Mouse (Mus musculus) adrenal gland, postnatal 0 days (tissue): ENCODE results near the gene AC109138.7. TPM values are rescaled to one million over a fixed set of nuclear protein-coding genes. Genes with fewer than 3 reads are reported as not detected.

ENCODE experiments used
- microRNA-seq: library from miRNA; unstranded; fragments of <30 nt; microRNA quantifications from one replicate; pipeline ENCODE4, GENCODE M21; 2016; ENCODE audit warnings: borderline replicate concordance; ENCODE audit not compliant: insufficient number of aligned reads
- polyA plus RNA-seq: library from polyadenylated mRNA; unstranded; fragments of >200 nt; fragmentation: Nextera tagmentation; extraction: Ambion mirVana; gene quantifications from 2 replicates; pipeline ENCODE4 v1.2.1, GENCODE M21; 2015

Gene AC109138.7
- not detected in 2 replicates for polyA plus RNA-seq

DNA sequence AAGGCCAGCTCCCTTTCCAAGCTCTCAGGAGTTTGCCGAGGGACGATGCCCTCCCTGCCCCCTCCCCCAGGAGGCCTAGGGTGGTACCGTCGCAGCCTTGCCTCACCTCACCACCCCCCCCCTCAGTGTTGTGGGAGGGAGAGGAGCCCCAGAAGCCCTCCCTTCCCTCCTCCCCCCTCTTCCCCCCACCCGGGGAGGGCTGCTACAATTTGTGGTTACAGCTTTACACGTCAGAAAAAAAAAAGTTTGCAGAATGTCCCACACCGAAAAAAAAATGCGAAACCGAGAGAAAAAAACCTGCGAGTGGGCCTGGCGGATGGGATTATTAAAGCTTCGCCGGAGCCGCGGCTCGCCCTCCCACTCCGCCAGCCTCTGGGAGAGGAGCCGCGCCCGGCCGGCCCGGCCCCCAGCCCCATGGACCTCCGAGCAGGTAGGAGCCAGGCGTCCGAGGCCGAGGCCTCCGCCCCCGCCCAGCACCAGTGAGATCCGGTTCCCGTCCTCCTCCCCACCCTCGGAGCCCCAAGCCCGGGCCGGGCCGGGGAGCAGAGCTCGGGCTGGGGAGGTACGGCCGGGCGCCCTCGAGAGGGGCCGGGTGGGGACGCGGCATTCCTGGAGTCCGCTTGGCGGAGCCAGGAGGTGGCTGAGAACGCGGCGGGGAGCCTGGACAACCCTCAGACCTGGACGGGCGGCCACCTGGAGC lies at the start of gene AC109138.7, which contains the start of gene Clcf1:
Gene AC109138.7, plus strand, starts transcription at position 287 of the 700 bp plus-strand sequence.
Gene Clcf1, plus strand, starts transcription at position 168 of the 700 bp plus-strand sequence.

DNA sequence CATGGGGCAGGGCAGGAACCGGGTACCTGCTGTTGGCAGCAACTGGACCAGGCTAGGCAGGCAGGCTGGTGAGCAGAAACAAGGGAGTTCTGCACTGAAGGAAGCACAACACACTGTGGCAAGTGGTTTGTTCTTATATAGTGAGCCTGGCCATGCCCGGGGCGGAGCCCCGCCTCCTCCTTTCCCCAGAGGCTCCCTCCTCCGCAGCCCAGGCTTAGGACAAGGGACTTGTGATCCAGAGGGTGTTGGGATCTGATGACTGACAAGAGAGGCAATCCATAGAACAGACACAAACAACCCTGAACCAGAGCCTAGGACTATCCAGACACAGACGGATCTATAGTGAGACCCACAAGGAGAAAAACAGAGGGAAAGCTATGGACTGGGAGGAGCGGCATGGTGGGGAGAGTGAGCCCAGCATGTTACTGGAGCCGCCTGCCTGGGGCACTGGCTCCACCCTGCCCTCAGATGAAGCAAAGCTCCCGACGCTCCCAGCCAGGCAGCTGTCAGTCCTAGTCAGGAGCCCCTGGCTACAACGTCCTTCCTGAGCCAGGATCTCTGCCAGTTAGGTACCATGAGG lies 38.7 kb upstream of the AC109138.7 start, which contains the start of gene Carns1:
Gene Carns1, minus strand, starts transcription at position 112 of the 580 bp plus-strand sequence.

DNA sequence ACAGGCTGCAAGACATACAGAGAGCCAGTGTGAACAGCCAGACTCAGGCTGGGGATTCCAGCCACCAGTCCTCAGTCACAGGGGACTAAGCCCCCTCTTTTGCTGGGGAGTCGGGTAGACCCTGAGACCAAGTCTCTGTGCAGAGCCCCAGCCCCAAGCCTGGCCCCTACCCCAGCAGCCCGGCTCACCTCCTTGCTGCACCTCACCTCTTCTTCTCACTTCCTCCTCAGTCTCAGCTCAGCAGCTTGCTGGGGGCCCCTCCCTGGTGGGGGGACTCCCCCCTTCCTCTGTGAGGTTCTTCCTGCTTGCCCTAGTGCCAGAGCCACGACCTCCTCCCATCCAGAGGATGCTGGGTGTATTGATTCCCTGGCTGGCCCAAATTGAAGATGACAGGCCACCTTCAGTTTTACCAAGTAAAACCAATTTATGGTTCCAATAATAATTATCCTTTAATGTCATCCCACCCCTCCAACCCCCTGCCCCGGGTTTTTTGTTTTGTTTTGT lies 23.3 kb upstream of the AC109138.7 start, which contains the start of gene Tbc1d10c:
Gene Tbc1d10c, minus strand, starts transcription at position 454 of the 504 bp plus-strand sequence.

DNA sequence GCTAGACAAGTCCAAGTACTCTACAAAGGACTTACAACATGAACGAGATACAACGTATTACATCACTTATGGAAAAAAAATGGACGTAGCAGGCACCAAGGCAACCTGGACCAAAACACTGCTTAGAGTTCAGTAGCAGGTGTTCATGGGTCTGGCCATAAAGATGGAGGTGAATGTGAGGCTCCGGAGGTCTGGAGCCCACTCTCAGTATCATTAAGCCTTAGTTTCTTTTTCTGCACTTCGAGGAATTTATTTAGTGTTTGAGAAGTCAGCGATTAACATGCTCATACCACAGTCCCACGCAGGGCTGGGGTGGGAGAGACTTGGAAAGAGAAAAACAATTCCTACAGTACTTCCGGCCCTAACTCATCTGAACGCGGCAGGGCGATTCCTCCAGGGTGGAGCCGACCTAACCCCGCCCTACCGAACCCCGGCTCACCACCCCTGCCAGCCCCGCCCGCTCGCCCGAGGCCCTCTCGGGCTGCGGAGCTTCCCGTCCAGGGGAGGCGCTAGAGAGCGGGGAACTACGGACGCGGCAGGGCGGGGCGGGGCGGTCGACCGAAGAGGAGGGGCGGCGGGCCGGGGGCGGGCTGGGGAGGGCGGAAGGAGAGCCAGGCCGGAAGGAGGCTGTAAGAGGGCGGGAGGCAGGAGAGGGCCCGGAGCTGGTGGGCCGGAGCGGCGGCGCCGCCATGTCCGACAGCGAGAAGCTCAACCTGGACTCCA lies 22.5 kb upstream of the AC109138.7 start, which contains the start of gene Ppp1ca:
Gene Ppp1ca, plus strand, starts transcription at position 538 of the 723 bp plus-strand sequence.

DNA sequence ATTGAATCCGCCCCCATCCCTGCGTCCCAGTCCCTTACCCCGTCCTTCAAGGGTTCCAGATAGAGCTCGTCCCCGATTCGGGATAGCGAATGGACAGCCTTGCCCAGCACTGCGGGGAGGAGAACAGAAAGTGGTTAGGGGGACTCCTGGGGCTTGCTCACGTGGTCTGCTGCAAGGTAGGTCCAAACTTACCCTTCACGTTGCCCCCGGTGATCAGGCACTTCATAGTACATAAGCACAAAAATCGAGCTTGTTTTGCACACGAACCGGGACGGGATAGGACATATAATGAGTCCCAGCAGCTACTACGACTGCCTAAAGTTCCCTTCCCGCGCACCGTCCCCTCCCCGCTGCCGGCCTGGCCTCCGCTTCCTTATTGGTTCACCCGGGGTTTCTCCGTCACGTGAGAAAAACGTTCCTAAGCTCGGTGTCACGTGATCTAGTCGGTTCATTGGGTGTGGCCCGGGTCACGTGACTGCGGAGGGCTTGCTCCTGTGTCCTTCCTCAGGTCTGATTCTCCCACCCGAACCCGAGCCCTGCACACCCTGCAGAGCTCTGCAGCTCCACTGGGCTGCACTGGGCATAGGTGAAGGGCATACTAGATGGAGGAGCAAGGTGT lies 12.8 kb upstream of the AC109138.7 start, which contains the start of gene Rad9a:
Gene Rad9a, minus strand, starts transcription at position 372 of the 619 bp plus-strand sequence.

DNA sequence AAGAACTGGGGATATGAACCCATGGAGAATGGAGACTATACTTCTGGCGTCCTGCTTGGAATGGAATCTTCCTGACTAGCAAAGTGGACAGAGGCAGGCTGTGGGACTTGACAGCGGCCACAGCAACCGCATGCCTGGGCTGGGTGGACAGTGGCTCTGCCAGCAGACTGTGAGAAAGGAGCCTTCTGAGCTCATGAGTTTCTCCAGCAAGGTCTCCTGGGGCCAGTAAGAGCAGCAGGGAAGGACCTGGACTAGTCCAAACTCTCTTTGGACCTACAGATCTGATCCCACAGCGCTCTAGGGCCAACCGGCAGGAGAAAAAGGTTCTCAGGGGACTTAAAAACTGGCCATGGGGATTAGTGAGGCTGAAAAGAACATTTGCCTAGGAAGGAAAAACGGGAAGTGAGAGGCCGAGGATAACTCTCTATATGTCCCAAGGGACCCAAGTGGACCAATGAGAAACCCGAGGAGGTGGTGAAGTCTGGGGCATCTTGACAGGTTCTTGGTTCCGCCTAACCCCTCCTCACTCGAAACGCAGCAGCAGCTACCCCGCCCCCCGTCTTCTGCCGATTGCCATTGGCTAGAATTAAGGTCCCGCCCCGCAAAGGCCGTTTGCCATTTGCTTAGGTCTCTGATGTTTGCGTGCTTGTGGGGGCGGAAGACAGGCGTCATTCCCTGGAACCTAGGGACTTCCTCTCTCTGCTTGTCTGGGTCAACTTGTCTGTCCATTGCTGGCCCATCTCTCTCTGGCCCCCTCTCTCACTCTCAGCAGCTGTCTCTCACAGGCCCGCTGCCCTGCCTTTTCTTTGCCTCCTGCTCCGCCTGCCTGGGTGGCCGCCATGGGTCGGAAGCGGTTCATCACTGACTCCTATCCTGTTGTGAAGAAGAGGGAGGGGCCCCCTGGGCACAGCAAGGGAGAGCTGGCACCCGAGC lies 17.4 kb downstream of the AC109138.7 start, which contains the start of gene Pold4:
Gene Pold4, plus strand, starts transcription at position 647 of the 933 bp plus-strand sequence.

DNA sequence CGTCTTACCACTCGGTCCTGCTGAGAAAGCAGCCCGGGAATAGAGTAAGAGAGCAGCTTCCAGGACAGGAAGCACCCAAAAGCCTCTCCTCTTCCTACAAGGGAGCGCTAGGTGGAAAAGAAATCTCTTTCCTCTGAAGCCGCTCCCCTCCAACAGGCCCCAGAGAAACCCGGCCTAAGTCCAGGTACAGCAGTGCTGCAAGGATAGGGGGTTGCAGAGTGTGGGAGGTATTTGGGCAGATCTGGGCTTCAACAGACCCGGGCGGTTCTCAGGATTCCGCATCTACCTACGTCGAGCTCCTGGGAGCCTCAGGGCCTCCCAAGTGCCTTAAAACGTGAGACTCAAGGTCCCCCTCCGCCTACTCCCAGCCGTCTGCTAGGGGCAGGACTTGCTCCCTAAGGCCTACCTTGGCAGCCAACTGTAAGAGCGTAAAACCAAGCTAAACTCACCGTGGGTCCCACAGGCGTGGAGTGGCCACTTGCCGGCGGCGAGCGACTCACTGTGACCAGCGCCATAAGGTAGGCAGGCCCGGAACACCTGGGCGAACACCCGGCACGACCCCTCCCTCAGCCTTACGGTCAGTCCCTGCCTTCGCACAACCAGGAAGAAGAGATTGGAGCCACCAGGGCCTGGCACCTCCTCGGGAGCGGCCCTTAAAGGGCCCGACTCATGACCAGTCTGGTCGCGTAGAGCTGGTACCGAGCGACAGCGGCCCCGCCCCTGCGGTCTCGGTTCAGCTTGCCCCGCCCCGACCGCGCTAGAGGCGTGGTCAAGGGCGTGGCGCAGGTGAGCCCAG lies 54.6 kb downstream of the AC109138.7 start, which contains the start of gene Ssh3:
Gene Ssh3, minus strand, starts transcription at position 615 of the 796 bp plus-strand sequence.

Small RNA genes lying within 50 kb of the gene (microRNA-seq; reads per million reads assigned to microRNA genes)
- not detected for gene Gm26115
- 1.1 reads per million for gene Mir6985

Other genes starting within 250 kb of the AC109138.7 start
- gene Aldh3b2, start 242.0 kb upstream of the AC109138.7 start, polyA plus RNA-seq = 0.28 and 0.51 TPM in 2 replicates
- 19.0 and 38.9 TPM in 2 replicates for gene Acy3, start 227.8 kb upstream of the AC109138.7 start, polyA plus RNA-seq
- gene Tbx10, start 221.6 kb upstream of the AC109138.7 start, polyA plus RNA-seq = not detected in 2 replicates
- 47.5 and 51.7 TPM in 2 replicates for gene Nudt8, start 213.8 kb upstream of the AC109138.7 start, polyA plus RNA-seq
- gene Gm49405, start 213.7 kb upstream of the AC109138.7 start, polyA plus RNA-seq = 0.63 and 1.1 TPM in 2 replicates
- 1.3 and 1.9 TPM in 2 replicates for gene Doc2g, start 211.0 kb upstream of the AC109138.7 start, polyA plus RNA-seq
- 157 and 202 TPM in 2 replicates for gene Ndufv1, start 201.6 kb upstream of the AC109138.7 start, polyA plus RNA-seq
- 407 and 489 TPM in 2 replicates for gene Gstp1, start 176.4 kb upstream of the AC109138.7 start, polyA plus RNA-seq
- gene Gstp2, start 168.3 kb upstream of the AC109138.7 start, polyA plus RNA-seq = 6.0 and 9.7 TPM in 2 replicates
- gene Gstp3, start 154.8 kb upstream of the AC109138.7 start, polyA plus RNA-seq = 3.0 and 3.5 TPM in 2 replicates
- gene Cabp2, start 132.8 kb upstream of the AC109138.7 start, polyA plus RNA-seq = not detected in 2 replicates
- 66.6 and 102 TPM in 2 replicates for gene Cdk2ap2, start 117.2 kb upstream of the AC109138.7 start, polyA plus RNA-seq
- gene Pitpnm1, start 114.4 kb upstream of the AC109138.7 start, polyA plus RNA-seq = 12.9 and 14.0 TPM in 2 replicates
- 78.0 and 102 TPM in 2 replicates for gene Aip, start 88.5 kb upstream of the AC109138.7 start, polyA plus RNA-seq
- not detected in 2 replicates for gene Gpr152, start 74.6 kb upstream of the AC109138.7 start, polyA plus RNA-seq
- 0.03 and 0.06 TPM in 2 replicates for gene Cabp4, start 70.3 kb upstream of the AC109138.7 start, polyA plus RNA-seq
- gene Coro1b, start 65.7 kb upstream of the AC109138.7 start, polyA plus RNA-seq = 169 and 210 TPM in 2 replicates
- gene Ptprcap, start 60.8 kb upstream of the AC109138.7 start, polyA plus RNA-seq = 2.5 and 4.9 TPM in 2 replicates
- 30.3 and 45.3 TPM in 2 replicates for gene Rps6kb2, start 51.0 kb upstream of the AC109138.7 start, polyA plus RNA-seq
- gene Carns1, start 38.9 kb upstream of the AC109138.7 start, polyA plus RNA-seq = 3.3 and 4.0 TPM in 2 replicates
- 3.2 and 4.0 TPM in 2 replicates for gene Tbc1d10c, start 23.1 kb upstream of the AC109138.7 start, polyA plus RNA-seq
- gene Ppp1ca, start 22.3 kb upstream of the AC109138.7 start, polyA plus RNA-seq = 713 and 730 TPM in 2 replicates
- gene Rad9a, start 12.7 kb upstream of the AC109138.7 start, polyA plus RNA-seq = 11.1 and 14.0 TPM in 2 replicates
- 3.1 and 4.0 TPM in 2 replicates for gene Clcf1, start 119 bp upstream of the AC109138.7 start, polyA plus RNA-seq
- 63.7 and 66.1 TPM in 2 replicates for gene Pold4, start 17.5 kb downstream of the AC109138.7 start, polyA plus RNA-seq
- gene Ssh3, start 54.8 kb downstream of the AC109138.7 start, polyA plus RNA-seq = 10.8 and 19.7 TPM in 2 replicates
- 5.3 and 7.1 TPM in 2 replicates for gene Ankrd13d, start 68.8 kb downstream of the AC109138.7 start, polyA plus RNA-seq
- 11.0 and 11.6 TPM in 2 replicates for gene Grk2, start 91.9 kb downstream of the AC109138.7 start, polyA plus RNA-seq
- gene Kdm2a, start 183.9 kb downstream of the AC109138.7 start, polyA plus RNA-seq = 22.5 and 28.7 TPM in 2 replicates
- gene Rhod, start 225.1 kb downstream of the AC109138.7 start, polyA plus RNA-seq = 46.9 and 47.7 TPM in 2 replicates